Mouse (Mus musculus) layer of hippocampus, postnatal 36 days (tissue): Measurements from ENCODE around the gene Tex22. TPM values are rescaled to one million over a fixed set of nuclear protein-coding genes. Genes with fewer than 3 reads are reported as not detected.

Experiments
- DNase-seq, 2 experiments: peaks; one replicate each; pipeline ENCODE4 v3.0.0; 2022
- total RNA-seq, 2 experiments: library from RNA; stranded (reverse); gene quantifications; 2 replicates each; pipeline ENCODE4 v1.2.3; 2021

The Tex22 gene
- total RNA-seq, 2 experiments from 2014 or later: 0.27 to 0.46 TPM

GRCm38 (mm10) chr12:113102461-113102860 is 28.2 kb downstream of the Tex22 start:
- peak in 1 of 2 experiments; percentile 55 for DNase-seq

GRCm38 (mm10) chr12:113103846-113104451 is 29.6 kb downstream of the Tex22 start:
- DNase-seq: no peak

DNA sequence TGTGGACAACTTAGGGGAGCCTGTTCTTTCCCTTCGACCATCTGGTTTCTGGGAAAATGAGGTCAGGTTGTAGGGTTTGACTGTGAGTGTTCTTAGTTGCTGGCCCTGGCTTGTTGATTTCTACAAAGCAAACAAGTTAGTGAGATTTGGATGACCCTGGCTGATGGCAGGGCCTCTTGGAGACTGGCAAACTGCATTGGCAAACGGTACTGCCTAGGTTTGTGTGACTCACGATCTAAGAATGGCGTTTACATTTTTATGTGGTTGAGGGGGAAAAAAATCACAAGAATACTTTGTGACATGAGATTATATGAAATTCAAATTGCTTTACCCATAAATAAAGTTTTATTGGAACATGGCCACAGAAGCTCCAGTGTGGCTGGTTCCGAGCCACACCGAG is 32.1 kb downstream of the Tex22 start:
- no peak for DNase-seq

- no peak for DNase-seq
Observed at GRCm38 (mm10) chr12:113107431-113108124, 33.3 kb downstream of the Tex22 start.

- no peak for DNase-seq
Observed at GRCm38 (mm10) chr12:113108528-113109283, 34.4 kb downstream of the Tex22 start.

GRCm38 (mm10) chr12:113109801-113110200 is 35.5 kb downstream of the Tex22 start:
- DNase-seq: no peak

GRCm38 (mm10) chr12:113114141-113114540 is 39.8 kb downstream of the Tex22 start:
- DNase-seq: no peak

- no peak for DNase-seq
Observed at GRCm38 (mm10) chr12:113114856-113115538, 40.7 kb downstream of the Tex22 start.

- peak; percentile 75 to 82 for DNase-seq
Observed at GRCm38 (mm10) chr12:113119516-113120410, 45.5 kb downstream of the Tex22 start.

GRCm38 (mm10) chr12:113124726-113125125 is 50.4 kb downstream of the Tex22 start:
- DNase-seq: no peak

DNA sequence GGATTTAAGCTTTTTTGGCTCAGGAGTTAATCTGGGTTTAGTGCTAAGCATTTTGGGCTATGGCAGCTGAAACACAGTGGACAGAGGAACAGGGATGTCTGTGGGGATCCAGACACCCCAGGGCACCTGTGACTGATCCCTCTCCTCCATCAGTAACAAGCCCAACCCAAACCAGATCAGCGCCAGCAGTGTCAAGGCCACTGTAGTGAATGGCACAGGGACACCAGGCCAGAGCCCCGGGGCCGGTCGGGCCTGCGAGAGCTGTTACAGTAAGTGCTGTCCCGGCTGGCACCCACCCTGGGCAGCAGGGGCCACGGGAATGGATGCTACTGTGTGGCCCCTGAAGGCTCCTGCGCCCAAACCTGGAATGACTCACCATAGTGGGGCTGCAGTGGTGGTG is 56.4 kb downstream of the Tex22 start:
- DNase-seq: no peak

GRCm38 (mm10) chr12:113131601-113132000 is 57.3 kb downstream of the Tex22 start:
- no peak for DNase-seq

DNA sequence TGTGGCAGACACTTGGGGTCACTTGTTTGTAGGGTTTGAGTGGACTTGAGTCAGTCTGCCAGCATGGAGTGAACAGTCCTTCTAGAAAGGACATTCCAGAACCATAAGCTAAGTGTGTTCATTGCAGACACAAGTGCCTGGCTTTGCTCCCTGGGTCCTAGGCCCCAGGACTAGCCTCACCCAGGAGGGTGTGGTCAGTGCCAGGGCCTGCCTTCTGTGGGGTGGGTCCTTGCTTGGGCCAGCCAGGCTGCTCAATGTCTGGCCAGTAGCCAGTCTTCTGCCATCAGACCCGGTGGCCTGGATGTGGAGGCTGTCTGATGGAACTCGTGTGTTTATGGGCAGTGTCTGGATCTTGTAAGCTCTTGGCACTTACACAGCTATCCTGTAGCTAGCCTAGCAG is 58.3 kb downstream of the Tex22 start:
- peak in 1 of 2 experiments; percentile 52 for DNase-seq

GRCm38 (mm10) chr12:113133260-113133659 is 59.0 kb downstream of the Tex22 start:
- no peak for DNase-seq

DNA sequence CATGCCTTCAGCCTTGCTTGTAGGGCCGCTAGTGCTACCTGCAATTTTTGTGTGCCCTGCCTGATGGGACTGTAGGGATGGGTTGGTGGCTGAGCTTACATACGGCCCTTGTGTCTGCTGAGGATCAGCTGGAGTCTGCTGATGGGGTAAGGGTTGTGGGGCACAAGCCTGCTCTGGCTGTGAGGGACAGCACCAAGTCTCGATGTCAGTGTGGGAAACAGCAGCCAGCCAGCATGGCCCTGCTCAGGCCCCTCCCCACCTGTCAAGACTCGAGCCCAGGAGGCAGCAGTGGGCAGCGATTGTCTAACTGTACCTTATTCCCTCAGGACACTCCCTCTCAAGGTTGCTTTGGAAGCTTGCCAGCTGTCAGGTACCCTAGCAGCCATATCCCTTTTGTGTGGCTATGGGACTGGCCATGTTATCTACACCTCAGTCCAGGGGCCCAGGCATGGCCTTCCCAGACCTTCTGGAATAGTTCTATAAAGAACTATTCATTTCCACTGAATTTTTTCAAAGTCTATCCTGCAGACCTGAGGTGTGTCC is 59.6 kb downstream of the Tex22 start:
- no peak for DNase-seq

DNA sequence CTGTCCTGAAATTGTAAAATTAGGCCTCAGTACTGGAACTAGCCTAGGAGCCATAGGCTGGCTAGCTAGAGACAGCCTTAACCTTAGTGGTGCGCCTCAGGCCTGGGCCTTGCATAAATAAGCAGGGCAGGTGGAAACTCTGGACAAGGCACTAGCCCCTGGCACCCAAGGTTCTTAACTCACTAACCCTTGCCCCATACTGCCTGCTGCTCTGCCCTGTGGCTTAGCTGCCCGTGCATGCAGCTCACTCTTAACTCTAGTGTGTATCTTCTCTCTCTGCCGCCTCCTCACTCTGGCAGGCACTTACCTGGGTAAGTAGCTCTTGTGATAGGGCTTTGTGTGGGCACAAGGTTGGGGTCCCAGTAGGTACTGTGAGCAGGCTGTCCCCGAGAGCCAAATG is 60.2 kb downstream of the Tex22 start:
- no peak for DNase-seq

GRCm38 (mm10) chr12:113135401-113135800 is 61.1 kb downstream of the Tex22 start:
- no peak for DNase-seq

DNA sequence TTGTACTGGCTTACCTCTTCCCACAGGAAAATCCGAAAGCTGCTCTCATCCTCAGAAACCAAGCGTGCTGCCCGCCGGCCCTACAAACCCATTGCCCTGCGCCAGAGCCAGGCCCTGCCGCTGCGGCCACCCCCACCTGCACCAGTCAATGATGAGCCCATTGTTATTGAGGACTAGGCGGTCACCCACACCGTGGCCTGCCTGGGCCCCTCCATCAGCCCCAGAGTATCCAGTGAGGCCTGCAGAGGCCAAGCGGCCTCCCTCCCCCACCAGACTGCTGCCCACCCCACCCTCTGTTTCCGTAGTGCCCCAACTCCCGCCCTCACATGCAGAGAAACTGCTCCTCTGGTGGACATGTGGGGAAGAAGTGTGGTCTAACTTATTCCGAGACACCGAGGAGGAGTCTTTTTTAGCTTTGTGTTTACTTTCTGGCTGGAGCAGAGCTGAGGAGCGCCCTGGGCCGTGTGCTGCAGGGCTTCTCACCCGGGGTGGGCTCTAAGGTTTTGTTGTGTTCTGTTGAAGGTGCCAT is 62.3 kb downstream of the Tex22 start:
- DNase-seq: no peak

GRCm38 (mm10) chr12:113137260-113138213 is 63.2 kb downstream of the Tex22 start:
- no peak for DNase-seq

GRCm38 (mm10) chr12:113138291-113138690 is 64.0 kb downstream of the Tex22 start:
- no peak for DNase-seq
